Mouse (Mus musculus) lung, embryonic 15.5 days (tissue): ENCODE measurements around the gene Ptges. TPM values are rescaled to one million over a fixed set of nuclear protein-coding genes. Genes with fewer than 3 reads are reported as not detected.

Experiments used
- ATAC-seq: fragments of 200-750 bp; cut with Nextera tagmentation; 2 replicates; pipeline ENCODE4 v1.8.0; 2017; ENCODE audit warnings: moderate number of reproducible peaks, borderline replicate concordance; ENCODE audit not compliant: low FRiP score, low TSS enrichment; ENCODE audit errors: extremely low read depth
- H3K27ac ChIP-seq: fragments of 300-500 bp; sonication (generic); 2 replicates; pipeline ENCODE4 v1.5.1; 2015; ENCODE audit warnings: moderate library complexity, mild to moderate bottlenecking, inconsistent platforms
- H3K27me3 ChIP-seq: fragments of 300-500 bp; sonication (generic); 2 replicates; pipeline ENCODE4 v1.6.1; 2015; ENCODE audit warnings: inconsistent platforms
- H3K36me3 ChIP-seq: fragments of 300-500 bp; sonication (generic); 2 replicates; pipeline ENCODE4 v1.6.1; 2015; ENCODE audit warnings: inconsistent platforms
- H3K4me1 ChIP-seq: fragments of 300-500 bp; sonication (generic); 2 replicates; pipeline ENCODE4 v1.6.1; 2015; ENCODE audit warnings: inconsistent platforms
- H3K4me2 ChIP-seq: fragments of 300-500 bp; sonication (generic); 2 replicates; pipeline ENCODE4 v1.6.1; 2015; ENCODE audit warnings: inconsistent platforms, mild to moderate bottlenecking, moderate library complexity
- H3K4me3 ChIP-seq: fragments of 300-500 bp; sonication (generic); 2 replicates; pipeline ENCODE4 v1.5.1; 2015; ENCODE audit warnings: mild to moderate bottlenecking, inconsistent platforms
- H3K9ac ChIP-seq: fragments of 300-500 bp; sonication (generic); 2 replicates; pipeline ENCODE4 v1.6.1; 2015; ENCODE audit warnings: inconsistent platforms
- H3K9me3 ChIP-seq: fragments of 300-500 bp; sonication (generic); 2 replicates; pipeline ENCODE4 v1.6.1; 2016; ENCODE audit warnings: inconsistent platforms
- WGBS: fragments of 180-500 bp; shearing (Covaris S2); methylation state at CpG from one replicate; pipeline ENCODE4 v1.1.7; 2015; 5-methylcytosine and 5-hydroxymethylcytosine counted together
- polyA plus RNA-seq: library from polyadenylated mRNA; unstranded; fragments of >200 nt; fragmentation: Nextera tagmentation; extraction: Ambion mirVana; gene quantifications from 2 replicates; pipeline ENCODE4 v1.2.1, GENCODE M21; 2015

Ptges gene
- polyA plus RNA-seq, 1 experiment from 2014 or later, result 19.3 TPM

- H3K4me2 ChIP-seq, result no peak overlapping the region
- peaks cover 14% of the 10 kb centered on the region for H3K4me1 ChIP-seq
- no peak overlapping the region for H3K27ac ChIP-seq
- H3K9ac ChIP-seq, result no peak overlapping the region
- H3K9me3 ChIP-seq, result no peaks in the 10 kb centered on the region
- ATAC-seq, result no peak
- H3K4me3 ChIP-seq, result no peak overlapping the region
- peaks cover 21% of the 10 kb centered on the region for H3K27me3 ChIP-seq
- H3K36me3 ChIP-seq, result no peaks in the 10 kb centered on the region
- 51% methylated on average over 9 of the region's 9 CpGs for WGBS
Measured at GRCm38 (mm10) chr2:30863574-30863973, 66.1 kb downstream of the Ptges start.

GRCm38 (mm10) chr2:30862081-30862480 is 67.6 kb downstream of the Ptges start:
- Histone ChIP-seq H3K4me2 (no peak overlapping the region), H3K9me3 (no peaks in the 10 kb centered on the region), H3K9ac (no peak overlapping the region), H3K27me3 (peaks cover 21% of the 10 kb centered on the region), H3K36me3 (no peaks in the 10 kb centered on the region), H3K27ac (no peak overlapping the region), H3K4me3 (no peak overlapping the region), H3K4me1 (peaks cover 14% of the 10 kb centered on the region)
- no peak for ATAC-seq
- WGBS, result 62% methylated on average over 4 of the region's 4 CpGs

GRCm38 (mm10) chr2:30859782-30860181 is 69.9 kb downstream of the Ptges start:
- no peak overlapping the region for H3K4me3 ChIP-seq
- H3K4me1 ChIP-seq, result peaks cover 9% of the 10 kb centered on the region
- H3K9me3 ChIP-seq, result no peaks in the 10 kb centered on the region
- no peaks in the 10 kb centered on the region for H3K36me3 ChIP-seq
- WGBS, result 65% methylated on average over 5 of the region's 5 CpGs
- H3K9ac ChIP-seq, result no peak overlapping the region
- peaks cover 15% of the 10 kb centered on the region for H3K27me3 ChIP-seq
- no peak overlapping the region for H3K4me2 ChIP-seq
- H3K27ac ChIP-seq, result no peak overlapping the region
- ATAC-seq, result no peak

GRCm38 (mm10) chr2:30857076-30857475 is 72.6 kb downstream of the Ptges start:
- Histone ChIP-seq H3K27ac (no peak overlapping the region), H3K36me3 (no peaks in the 10 kb centered on the region), H3K9me3 (no peaks in the 10 kb centered on the region), H3K9ac (no peak overlapping the region), H3K4me2 (no peak overlapping the region), H3K4me1 (peaks cover 11% of the 10 kb centered on the region), H3K27me3 (no peaks in the 10 kb centered on the region), H3K4me3 (no peak overlapping the region)
- ATAC-seq, result no peak
- WGBS, result 71% methylated on average over 6 of the region's 6 CpGs

GRCm38 (mm10) chr2:30852771-30853313 is 76.8 kb downstream of the Ptges start:
- peaks cover 4% of the 10 kb centered on the region; the same call in 1 of the 2 replicates for H3K27me3 ChIP-seq
- no peak overlapping the region for H3K4me3 ChIP-seq
- peaks cover 21% of the 10 kb centered on the region for H3K4me1 ChIP-seq
- H3K9me3 ChIP-seq, result no peaks in the 10 kb centered on the region
- no peak overlapping the region for H3K27ac ChIP-seq
- ATAC-seq, result no peak
- H3K4me2 ChIP-seq, result peak overlapping the region; percentile 21; the same call in 1 of the 2 replicates
- no peaks in the 10 kb centered on the region for H3K36me3 ChIP-seq
- no peak overlapping the region for H3K9ac ChIP-seq
- WGBS, result 20% methylated on average over 20 of the region's 20 CpGs

GRCm38 (mm10) chr2:30850581-30850980 is 79.1 kb downstream of the Ptges start:
- H3K9ac ChIP-seq, result no peak overlapping the region
- no peaks in the 10 kb centered on the region for H3K36me3 ChIP-seq
- WGBS, result 9% methylated on average over 6 of the region's 6 CpGs
- no peaks in the 10 kb centered on the region for H3K9me3 ChIP-seq
- H3K27ac ChIP-seq, result no peak overlapping the region
- no peak overlapping the region for H3K4me3 ChIP-seq
- peaks cover 20% of the 10 kb centered on the region; the same call in 1 of the 2 replicates for H3K27me3 ChIP-seq
- no peak for ATAC-seq
- peaks cover 35% of the 10 kb centered on the region for H3K4me1 ChIP-seq
- no peak overlapping the region for H3K4me2 ChIP-seq

GRCm38 (mm10) chr2:30848184-30848583 is 81.5 kb downstream of the Ptges start:
- peaks cover 43% of the 10 kb centered on the region for H3K27me3 ChIP-seq
- 44% methylated on average over 8 of the region's 8 CpGs for WGBS
- no peak overlapping the region for H3K4me3 ChIP-seq
- H3K4me2 ChIP-seq, result no peak overlapping the region
- peaks cover 40% of the 10 kb centered on the region for H3K4me1 ChIP-seq
- H3K9ac ChIP-seq, result no peak overlapping the region
- no peak for ATAC-seq
- no peak overlapping the region for H3K27ac ChIP-seq
- no peaks in the 10 kb centered on the region for H3K9me3 ChIP-seq
- H3K36me3 ChIP-seq, result no peaks in the 10 kb centered on the region

GRCm38 (mm10) chr2:30846723-30847122 is 82.9 kb downstream of the Ptges start:
- no peak overlapping the region for H3K9ac ChIP-seq
- H3K27me3 ChIP-seq, result peaks cover 54% of the 10 kb centered on the region
- no peak overlapping the region for H3K4me3 ChIP-seq
- ATAC-seq, result no peak
- H3K27ac ChIP-seq, result no peak overlapping the region
- WGBS, result 9% methylated on average over 6 of the region's 6 CpGs
- H3K36me3 ChIP-seq, result no peaks in the 10 kb centered on the region
- peak overlapping the region; percentile 85 for H3K4me2 ChIP-seq
- H3K4me1 ChIP-seq, result peaks cover 30% of the 10 kb centered on the region
- H3K9me3 ChIP-seq, result no peaks in the 10 kb centered on the region

GRCm38 (mm10) chr2:30846236-30846635 is 83.4 kb downstream of the Ptges start:
- H3K27me3 ChIP-seq, result peaks cover 54% of the 10 kb centered on the region
- H3K4me3 ChIP-seq, result peak overlapping the region; percentile 55
- peak overlapping the region; percentile 85 for H3K4me2 ChIP-seq
- H3K9me3 ChIP-seq, result no peaks in the 10 kb centered on the region
- peak overlapping the region; percentile 61 for H3K9ac ChIP-seq
- H3K4me1 ChIP-seq, result peaks cover 30% of the 10 kb centered on the region
- ATAC-seq, result no peak
- no peak overlapping the region for H3K27ac ChIP-seq
- H3K36me3 ChIP-seq, result no peaks in the 10 kb centered on the region
- WGBS, result 42% methylated on average over 8 of the region's 8 CpGs

- WGBS, result 2% methylated on average over 68 of the region's 80 CpGs
- Histone ChIP-seq H3K4me3 (peak overlapping the region; percentile 55), H3K4me1 (peaks cover 24% of the 10 kb centered on the region), H3K4me2 (peak overlapping the region; percentile 85), H3K27me3 (peaks cover 50% of the 10 kb centered on the region), H3K36me3 (no peaks in the 10 kb centered on the region), H3K9me3 (no peaks in the 10 kb centered on the region), H3K9ac (peak overlapping the region; percentile 61), H3K27ac (0 out of 2 replicates have a peak overlapping the region, but pooled peaks have one; percentile 1)
- ATAC-seq, result peak; percentile 69
Measured at GRCm38 (mm10) chr2:30845152-30846070, 84.3 kb downstream of the Ptges start.

- Histone ChIP-seq H3K9ac (no peak overlapping the region), H3K27ac (no peak overlapping the region), H3K9me3 (no peaks in the 10 kb centered on the region), H3K4me1 (peaks cover 20% of the 10 kb centered on the region), H3K27me3 (peaks cover 50% of the 10 kb centered on the region), H3K4me3 (no peak overlapping the region), H3K36me3 (no peaks in the 10 kb centered on the region), H3K4me2 (no peak overlapping the region)
- no peak for ATAC-seq
- WGBS, result 16% methylated on average over 10 of the region's 10 CpGs
Measured at GRCm38 (mm10) chr2:30842615-30843014, 87.0 kb downstream of the Ptges start.
